Mouse (Mus musculus) left cerebral cortex, adult 9 months (tissue): ENCODE data around the gene Cacna2d3.

ENCODE experiments used
- DNase-seq, 2 experiments: peaks; one replicate each; pipeline ENCODE4 v3.0.0; 2022; ENCODE audit warnings: low spot score in 2 of 2

The Cacna2d3 gene

DNA sequence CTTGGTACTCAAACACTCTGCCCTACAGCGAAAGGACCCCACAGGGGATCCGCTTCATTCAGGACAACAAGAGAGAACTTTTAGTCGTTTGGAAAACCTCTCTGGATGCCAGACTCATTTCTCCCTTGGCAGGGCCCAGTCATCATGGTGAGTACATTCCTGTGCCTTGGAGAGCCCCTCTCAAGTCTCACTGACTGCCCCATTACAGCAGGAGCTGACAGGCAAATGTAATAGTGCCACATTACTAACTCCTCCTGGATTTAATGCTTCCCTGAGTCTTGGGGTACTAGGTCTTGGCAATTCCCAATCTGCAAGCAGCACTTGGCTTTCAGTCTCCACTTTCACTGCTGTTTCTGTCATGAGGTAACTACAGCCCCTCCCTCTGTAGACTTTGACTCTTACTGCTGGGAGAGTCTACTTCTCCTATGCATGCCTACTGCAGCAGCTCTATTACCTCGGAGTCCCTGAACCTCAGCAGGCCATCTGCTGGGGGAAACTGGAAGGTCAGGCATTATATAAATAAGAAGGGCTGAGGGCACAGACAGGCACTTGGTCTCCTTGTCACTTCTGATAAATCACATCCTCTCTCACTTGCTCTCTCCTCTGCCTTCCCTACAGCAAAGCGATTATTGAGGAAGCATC is 454.3 kb downstream of the Cacna2d3 start:
- DNase-seq: peak in 1 of 2 experiments; percentile 26

DNA sequence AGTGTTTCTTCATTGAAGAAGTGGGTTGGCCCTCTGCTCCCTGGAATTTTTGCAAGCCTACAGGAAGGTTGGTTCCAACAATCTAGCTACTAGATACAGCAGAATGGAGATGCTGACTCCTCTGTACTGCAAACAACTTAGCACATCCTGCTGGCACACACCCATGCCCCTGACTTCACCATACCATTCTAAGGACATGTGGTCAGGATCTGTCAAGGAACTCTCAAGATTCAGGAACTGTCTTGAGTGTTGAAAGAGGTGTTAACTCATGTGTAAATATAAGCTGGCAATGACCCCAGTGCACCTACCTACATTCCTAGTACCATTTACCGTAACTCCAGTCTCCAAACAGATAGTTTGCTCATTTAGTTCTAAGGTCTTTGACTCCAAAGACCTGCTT is 461.0 kb downstream of the Cacna2d3 start:
- DNase-seq: no peak

- no peak for DNase-seq
Observed at GRCm38 (mm10) chr14:29243516-29243915, 478.1 kb downstream of the Cacna2d3 start.

GRCm38 (mm10) chr14:29238446-29238845 is 483.2 kb downstream of the Cacna2d3 start:
- no peak for DNase-seq

DNA sequence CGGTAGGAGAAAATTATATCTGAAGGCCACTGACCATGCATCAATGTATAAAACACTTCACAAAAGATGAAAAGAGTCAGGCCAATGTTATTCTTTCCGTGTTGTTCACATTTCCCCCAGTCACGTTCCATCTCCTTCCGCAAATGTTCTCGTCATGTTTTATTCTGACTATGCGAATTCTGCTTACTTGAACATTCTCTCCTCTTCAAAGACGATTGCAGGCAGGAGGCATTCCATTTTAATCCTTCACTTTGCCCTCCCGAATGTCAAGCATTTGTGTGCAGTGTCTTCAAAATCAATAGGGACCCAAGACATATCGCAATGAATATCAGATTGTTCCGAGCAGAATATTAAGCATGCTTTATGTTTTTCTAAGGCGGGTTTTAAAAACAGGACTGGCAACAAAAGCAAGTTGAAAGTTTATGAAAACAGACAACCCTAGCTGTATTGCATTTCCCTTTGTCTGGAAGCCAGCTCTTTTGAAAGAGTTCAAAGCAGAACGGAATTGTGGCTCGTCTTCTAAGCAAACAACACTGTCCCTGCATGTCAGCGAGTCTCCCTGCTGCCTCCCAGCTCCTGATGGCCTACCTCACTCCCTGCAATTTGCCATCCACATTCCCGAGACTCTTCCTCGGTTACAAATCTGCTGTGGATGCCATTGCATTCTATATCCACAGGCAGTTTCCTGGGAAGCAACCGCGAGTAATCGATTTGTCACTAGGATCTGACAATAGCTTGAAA is 492.5 kb downstream of the Cacna2d3 start:
- DNase-seq: no peak

- DNase-seq: no peak
Observed at GRCm38 (mm10) chr14:29228471-29228870, 493.2 kb downstream of the Cacna2d3 start.

DNA sequence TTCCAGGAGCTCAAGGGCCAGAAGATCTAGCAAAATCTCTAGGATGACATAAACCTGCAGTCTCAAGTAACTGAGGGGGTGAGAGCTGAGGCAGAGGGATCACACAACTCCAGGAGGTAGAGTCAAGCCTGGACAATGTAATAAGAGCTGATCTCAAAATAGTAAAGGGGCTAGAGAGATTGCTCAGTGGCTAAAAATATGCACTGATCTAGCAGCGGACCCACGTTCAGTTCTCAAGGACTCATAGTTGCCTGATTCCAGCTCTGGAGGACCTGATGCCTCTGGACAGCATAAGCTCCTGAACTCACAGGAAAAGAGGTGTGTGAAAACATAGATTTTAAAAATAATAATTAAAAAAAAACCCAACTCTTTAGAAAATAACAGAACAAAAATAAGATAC is 493.7 kb downstream of the Cacna2d3 start:
- no peak for DNase-seq

GRCm38 (mm10) chr14:29225754-29226365 is 495.8 kb downstream of the Cacna2d3 start:
- no peak for DNase-seq

GRCm38 (mm10) chr14:29223012-29223411 is 498.7 kb downstream of the Cacna2d3 start:
- DNase-seq: no peak

DNA sequence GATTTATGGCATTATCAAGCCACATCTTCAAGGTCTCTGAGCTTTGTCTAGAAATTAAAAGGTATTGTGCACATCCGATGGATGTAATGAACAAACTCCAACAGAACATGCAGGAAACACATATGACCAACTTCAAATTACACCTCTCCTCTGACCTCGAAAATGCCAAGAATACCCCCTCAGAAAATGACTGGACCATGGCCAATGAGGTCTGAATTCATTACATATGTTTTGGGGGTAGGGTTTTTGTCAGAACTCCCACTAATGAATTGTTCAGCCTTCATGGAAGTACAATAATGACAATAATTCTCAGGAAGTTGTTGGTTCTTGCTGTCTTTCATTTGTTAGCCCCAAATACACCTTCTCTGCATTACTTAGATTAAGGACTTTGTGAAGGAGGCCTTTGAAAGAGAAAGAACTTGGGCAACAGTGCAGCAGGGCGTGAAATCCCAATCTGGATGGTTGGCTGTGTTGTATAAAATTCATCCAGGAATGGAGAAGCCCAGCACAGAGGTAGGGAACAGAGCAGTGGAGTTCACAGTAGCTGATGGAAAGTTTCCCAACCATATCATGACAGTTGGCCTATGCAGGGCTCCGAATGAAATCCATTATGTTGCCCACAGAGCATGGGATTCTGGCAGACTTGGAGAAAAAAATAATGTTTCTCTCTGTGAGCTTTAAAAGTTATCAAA is 499.3 kb downstream of the Cacna2d3 start:
- DNase-seq: no peak

DNA sequence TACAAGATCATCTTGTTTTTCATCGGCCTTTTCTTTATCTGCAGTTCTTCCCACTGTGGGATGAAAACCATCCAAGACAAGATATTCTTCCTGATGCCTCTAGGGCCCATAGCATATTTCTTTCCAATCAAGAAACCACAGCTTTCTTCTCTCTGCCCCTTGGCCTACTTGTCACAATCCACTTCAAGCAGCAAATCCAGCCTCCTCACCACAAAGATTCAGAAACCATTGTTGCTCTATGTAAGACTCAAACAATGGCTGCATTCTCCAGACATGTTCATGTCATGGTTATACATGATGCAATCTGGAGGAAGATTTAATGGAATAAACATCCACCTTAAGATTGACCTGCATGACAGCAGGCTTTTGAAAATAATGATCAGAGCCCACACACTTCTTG is 505.6 kb downstream of the Cacna2d3 start:
- no peak for DNase-seq

GRCm38 (mm10) chr14:29204967-29205268 is 516.7 kb downstream of the Cacna2d3 start:
- no peak for DNase-seq

- no peak for DNase-seq
Observed at GRCm38 (mm10) chr14:29204236-29204966, 517.3 kb downstream of the Cacna2d3 start.

DNA sequence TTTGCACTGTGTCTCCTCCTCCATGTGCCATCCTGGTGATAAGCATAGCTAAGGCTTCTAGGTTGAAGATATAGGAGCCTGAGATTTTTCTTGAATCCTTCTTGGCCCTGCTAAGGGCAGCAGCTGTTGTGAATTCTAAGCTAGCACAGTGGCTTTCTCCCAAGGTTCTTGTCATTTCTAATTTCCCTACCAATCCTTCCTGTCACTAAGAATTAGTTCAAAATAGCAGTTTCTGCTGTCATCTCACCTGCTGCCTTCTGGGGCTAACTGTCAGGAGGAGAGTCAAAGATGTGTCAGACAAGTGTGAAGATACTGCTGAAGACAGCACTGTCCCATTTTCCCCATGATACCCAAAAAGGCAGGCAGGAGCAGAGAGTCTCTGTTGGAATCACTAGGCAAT is 525.5 kb downstream of the Cacna2d3 start:
- no peak for DNase-seq

DNA sequence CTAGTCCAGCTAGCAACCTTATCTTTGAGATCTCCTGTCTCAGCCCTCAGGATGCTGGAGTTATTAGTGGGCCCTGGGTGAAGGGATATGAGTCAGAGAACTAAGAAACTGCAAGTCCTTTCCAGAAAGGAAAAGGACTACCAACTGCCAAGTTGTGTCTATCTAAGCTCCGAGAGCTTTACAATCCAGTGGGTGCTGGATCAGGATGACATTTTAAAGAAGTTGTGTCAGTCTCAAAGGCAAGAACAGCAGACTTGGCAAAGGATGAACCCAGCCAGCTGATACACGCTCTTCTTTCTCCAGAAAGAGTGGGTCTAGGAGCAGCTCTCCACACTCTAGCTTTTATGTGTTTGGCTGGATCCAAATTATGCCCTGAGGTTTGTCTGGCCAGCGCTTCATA is 530.2 kb downstream of the Cacna2d3 start:
- DNase-seq: no peak

DNA sequence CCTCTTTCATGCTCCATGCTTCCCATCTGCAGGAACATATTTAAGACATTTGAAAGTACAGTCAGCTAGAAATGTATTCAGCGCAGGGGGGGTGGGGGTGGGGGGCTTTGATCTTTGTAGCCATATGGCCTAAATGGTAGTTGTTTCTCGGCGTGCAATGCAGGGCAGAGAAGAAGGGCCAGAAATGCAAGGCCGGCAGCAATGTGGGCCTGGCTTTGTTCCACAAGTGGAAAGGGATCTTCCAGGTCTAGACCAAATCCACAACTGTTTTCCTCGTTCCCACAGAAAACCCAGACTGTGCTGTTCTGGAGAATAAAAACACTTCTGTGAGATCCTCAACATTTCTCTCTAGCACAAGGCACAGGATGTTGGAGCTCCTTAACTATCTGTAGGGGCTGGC is 537.9 kb downstream of the Cacna2d3 start:
- DNase-seq: no peak

DNA sequence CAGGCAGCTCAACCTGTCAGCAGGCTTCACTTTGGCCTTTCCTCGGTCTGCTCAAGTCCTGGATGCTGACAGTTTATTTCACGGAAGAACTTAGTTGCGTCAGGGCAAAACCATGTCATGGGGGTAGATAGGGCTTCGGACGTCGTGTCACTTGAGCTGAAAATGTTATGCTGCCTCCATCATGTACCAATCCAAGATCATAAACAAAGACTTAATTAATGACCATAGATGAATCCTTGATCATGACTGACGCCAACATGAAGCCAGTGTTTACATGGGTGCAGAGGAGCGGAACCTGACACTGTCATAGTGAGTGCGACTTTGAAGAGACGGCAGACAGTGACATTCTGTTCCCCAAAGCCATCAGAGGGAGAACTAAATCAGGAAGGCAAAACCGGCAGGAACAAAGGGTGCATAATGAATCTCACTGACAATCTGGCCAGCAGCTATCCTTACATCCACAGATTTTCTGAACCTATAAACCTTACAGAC is 542.2 kb downstream of the Cacna2d3 start:
- DNase-seq: no peak

GRCm38 (mm10) chr14:29178695-29179396 is 542.8 kb downstream of the Cacna2d3 start:
- DNase-seq: peak in 1 of 2 experiments; percentile 40

DNA sequence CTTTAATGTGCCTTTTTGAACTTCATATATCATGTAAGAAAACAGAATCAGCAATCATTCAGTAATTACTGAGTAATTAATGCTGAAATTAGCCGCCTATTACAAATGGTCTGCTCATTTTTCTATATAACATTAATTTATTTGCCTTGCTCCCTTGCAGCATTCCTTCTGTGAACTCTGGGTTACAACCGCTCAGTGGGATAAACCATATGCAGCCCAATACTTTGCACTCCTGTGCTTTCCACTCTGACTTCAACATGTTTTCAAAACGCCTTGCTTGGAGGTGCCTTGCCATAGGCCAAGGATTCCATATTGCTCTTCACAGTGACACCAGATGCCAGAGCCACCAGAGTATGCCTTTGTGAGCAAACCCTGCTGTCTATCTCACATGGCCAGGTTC is 546.9 kb downstream of the Cacna2d3 start:
- DNase-seq: no peak

GRCm38 (mm10) chr14:29172207-29172606 is 549.5 kb downstream of the Cacna2d3 start:
- DNase-seq: no peak

DNA sequence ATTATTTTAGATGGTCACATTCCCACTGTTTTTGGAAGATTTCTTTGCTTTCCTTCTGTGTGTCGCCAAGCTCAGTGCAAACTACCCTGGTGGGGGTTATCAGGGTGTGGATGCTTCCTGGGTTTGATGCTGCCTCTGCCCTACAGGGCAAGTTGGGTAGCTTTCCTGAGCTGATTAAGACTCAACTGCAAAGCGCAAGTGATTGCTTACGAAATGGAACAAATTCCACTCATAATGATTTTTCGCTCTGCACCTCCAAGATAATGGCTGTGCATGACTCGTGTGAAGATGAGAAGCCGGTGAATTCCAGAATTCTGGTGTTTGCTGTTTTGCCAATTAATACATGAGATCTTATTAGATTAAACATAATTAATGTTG is 557.0 kb downstream of the Cacna2d3 start:
- DNase-seq: no peak
